Mouse (Mus musculus) urinary bladder, postnatal 10 days (tissue): Measurements from ENCODE around the gene Ifnab.

ENCODE experiments used
- DNase-seq: peaks from one replicate; pipeline ENCODE4 v3.0.0; 2022; ENCODE audit warnings: low spot score

The Ifnab gene

DNA sequence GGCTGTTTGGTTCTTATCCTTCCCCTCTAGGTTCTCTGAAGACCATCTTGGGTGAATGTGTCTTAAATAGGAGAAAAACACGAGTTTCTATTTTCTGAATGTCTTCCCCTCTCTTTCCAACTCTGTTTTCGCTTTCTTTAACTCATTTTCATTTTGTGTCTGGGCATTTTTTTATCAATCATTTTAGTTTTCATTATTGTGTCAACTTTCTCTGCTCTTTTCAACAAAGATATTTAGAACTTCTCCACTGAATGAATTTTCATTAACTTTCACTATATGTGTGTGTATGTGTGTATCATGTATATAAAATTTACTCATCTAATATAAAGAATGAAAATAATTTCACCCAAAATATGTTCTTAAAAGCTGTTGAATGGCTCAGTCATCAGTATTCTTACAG is at the start of gene Ifnab:
TSS of gene Ifnab (minus strand) at position 101 of the 400 bp plus-strand sequence.
- no peak for DNase-seq

DNA sequence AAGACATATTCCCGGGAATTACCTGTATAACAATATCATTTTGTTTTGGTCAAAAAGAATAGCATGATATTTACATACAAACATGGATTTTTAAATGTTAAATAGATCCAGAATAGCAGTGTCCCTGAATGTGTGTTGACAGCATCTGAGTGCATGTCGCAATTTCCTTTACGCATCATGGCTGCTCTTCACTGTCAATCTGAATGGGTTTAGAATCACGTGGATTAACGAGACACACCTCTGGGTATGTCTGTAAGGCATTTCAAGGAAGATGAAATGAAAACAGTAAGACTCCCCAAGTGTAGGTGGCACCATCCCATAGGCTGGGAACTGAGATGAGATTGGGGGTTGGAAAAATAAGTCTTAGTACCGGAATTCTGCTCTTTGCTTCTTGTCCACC is 47.9 kb upstream of the Ifnab start:
- no peak for DNase-seq

DNA sequence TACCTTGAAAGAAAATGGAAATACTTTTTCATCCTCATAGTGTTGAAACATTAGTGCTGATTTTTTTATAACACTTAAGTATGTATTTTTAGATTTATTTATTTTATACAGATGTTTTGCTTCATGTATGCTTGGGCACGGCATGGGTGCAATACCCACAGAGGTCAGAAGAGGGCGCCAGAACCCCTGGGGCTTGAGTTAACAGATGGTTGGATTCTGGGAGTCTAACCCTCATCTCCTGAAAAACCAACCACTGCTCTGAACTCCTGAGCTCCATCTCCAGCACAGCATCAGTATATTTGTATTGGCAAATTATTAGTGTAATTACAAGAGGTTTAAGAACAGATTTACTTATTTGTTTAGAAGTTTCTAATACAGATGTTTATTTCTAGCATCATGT is 47.3 kb upstream of the Ifnab start:
- DNase-seq = no peak

DNA sequence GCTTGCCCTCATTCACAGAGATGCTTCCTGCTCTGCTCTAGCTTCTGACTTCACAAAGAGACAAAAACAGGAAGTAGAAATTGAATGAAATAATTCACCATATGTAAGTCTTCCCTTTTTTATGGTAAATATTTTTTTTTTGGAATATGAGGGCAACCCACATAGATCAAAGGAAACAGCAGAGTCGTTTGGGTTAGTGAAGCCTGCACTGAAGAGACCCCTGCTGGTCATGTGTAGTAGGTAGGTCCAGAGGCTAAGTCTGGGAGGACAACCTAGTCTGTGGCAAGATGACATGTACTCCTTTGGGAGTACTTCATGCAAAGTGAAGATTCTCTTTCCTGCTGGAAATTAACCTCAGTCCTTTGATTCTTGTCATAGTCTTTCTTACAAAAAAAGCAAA is 36.2 kb upstream of the Ifnab start:
- DNase-seq = no peak

DNA sequence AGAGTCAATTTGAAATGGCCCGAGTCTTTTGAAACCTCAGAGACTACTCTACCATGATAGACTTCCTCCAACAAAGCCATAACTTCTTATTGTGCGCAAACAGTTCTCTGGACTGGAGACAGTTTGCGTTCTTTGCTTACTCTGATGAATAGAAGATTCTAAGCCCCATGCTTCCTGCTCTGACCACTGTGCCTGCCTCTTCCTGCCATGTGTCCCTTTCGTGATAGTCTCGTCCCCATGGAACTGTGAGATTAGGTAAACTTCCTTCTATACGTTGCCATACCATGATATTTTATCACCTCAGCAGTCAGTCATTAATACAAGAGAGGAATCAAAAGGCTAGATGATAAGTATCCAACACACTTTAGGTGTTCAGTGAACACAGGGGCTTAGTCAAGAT is 35.6 kb upstream of the Ifnab start:
- no peak for DNase-seq

DNA sequence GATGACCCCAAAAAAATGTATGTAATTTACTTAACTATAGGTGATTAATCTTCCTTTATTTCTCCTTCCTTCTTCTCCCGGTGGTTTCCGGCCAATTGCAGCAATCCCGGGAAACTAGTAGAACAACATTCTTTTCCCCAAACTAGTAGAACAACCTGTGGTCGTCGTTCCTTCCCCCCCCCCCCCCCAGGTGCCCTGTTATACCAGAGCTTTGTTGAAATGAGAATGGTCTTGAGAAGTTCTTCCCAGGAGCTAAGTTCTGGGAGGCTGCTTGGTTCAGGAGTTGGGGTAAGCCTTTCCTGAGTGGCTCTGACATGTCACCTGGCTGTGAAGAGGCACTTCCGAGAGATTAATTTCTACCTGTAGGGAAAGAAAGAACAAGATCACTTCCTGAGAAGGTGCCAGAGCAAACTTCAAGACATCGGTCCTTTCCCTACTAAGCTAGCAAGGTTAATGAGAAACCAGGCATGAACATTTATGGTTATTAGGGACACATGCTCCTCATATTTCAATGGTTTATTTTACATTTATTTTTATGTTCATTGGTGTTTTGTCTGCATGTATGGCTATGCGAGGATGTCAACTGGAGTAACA is 32.4 kb upstream of the Ifnab start:
- no peak for DNase-seq

DNA sequence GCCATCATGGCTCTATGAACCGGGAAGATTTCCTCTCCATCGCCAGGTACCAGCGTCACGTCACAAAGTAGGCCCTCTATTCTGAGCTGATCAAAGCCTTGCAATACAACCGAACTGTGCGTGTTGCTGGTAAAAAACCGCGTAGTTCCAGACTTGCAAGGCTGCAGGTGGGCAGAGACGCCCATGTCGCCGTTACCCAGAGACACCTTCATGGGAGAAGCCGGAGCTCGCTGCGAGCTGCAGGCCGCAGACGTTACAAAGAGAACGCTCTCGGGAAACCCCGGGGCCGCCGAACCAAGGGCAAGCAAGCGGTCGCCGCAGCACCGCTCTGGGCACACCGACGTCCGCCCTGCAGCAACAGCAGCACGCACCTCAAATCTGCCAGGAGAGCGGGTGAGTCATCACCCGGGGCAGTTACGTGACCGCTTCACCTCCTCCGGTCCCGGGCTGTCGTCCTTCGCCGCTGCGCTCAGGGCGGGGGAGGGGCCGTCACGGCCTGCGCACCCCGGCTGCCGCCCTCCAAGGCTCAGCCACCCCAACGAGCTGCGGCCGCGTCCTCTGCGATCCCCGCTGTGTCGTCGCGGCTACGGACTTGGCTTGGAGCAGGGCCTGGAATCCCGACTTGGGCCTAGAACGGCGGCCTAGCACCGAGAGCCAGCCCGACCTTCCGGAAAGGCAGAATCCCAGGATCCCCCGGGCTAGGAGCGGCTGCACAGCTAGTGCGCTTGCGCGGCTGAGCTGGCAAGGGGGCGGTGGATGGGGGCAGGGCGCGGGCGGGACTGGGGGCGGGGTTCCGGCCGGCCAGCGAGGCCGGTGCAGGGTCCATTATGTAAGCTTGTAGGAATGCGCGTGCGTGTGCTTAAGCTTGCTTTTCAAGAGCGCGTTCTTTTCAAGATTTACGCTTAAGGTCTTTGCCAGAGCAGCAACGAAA is 30.9 kb upstream of the Ifnab start, which contains the start of the genes Gm26566 and Klhl9:
TSS of gene Gm26566 (plus strand) at position 15 of the 931 bp plus-strand sequence.
TSS of gene Klhl9 (minus strand) at position 675 of the 931 bp plus-strand sequence.
- peak; percentile 79 for DNase-seq

DNA sequence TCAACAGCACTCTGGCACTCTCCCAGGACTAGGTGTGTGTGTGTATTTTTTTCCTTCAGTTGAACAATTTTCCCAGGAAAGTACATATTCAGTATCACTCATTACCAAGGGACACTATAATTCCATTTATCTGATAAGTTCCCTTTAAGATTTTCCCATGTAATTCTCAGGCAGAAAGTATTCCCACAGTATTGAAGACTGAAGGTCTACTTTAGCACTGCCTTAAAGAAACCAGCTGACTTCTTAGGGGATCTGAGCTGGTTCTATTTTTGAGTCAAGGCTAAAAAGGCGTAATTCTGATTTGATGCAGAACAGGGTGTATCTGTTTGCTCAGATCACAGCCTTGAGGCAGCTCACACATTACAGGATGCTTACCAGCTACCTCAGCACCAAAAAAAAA is 27.6 kb upstream of the Ifnab start:
- DNase-seq = no peak

DNA sequence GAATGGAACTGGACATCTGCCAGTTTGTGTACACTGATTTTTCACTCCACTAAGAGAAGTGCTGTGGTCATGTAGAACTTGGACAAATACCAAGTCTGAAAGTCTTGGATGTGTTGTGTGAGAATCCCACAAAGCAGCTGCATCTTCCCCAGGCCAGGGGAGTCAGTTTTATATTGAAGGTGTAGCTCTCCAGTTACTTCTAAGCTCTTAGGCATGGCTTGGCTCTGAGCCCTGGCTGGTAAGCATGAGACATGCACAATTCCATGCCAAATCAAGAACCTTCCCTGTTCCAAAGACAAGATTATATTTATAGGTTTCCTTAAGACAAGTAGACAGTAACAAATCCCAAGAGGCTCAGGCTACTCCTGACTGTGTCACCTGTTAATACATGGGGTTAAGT is 23.9 kb upstream of the Ifnab start:
- no peak for DNase-seq

DNA sequence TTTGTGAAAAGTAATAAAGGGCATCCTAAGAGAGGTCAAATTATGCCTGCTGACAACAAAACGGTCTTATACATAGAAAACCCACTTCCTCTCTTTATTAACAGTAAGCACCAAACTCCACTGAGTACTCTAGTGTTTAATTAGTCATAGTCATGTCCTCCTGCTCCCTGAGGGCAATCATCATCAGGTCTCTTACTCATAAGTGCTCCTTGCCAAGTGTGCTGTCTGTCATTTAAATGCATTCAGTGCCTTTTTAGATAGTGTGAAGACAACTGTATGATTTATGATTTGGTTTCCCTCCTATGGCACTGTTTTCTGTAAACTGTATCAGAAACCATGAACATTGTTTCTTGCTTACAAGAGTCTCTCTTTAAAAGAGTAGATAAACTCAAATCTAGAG is 23.1 kb upstream of the Ifnab start:
- no peak for DNase-seq

DNA sequence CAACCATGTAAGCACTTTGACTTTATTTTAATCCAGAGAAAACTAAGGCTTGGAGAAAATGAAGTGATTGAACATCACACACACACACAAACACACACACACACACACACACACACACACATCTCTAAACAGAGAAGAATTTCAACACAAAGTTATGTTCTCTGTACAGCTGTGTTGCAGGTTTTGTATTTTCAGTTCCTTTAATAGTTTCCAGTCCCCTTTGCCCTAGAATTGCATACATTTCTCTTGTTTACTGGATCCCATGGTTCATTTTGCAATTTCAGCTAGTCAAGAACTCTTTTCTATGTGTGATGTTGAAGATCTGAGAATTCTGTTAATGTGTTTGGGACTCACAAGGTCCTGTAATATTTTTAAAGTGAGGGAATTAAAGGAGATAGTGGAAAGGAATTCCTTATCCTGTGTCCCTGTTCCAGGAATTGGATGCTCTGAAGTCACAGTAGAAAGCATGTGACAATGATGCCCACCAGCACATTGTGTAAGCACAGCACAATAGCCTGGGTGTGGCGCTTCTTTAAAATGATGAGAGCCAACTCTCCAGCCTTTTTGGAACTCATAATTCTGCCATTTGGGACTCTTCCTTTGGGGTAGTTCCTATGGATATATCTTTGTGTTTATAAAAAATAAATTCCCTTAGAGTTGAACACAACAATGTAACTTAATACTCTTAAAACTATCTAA is 16.1 kb upstream of the Ifnab start:
- no peak for DNase-seq

DNA sequence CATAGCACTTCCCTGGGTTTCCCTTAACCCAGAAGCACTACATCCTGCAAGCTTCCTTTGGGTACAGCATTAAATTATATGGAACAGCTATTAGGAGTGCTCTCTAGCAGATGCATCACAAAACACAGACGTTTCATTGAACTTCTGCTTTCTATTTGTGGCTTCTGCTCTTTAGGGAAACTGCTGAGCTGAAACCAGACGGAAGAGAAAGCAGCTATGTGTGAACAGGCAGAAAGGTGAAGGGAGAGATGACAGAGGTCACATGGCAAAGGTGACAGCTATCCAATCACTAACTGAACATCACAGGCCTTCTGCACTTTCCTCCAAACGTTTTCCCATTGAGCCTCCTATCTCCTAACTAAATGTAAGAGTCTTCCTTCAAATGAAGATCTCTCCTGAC is 14.8 kb upstream of the Ifnab start:
- no peak for DNase-seq

DNA sequence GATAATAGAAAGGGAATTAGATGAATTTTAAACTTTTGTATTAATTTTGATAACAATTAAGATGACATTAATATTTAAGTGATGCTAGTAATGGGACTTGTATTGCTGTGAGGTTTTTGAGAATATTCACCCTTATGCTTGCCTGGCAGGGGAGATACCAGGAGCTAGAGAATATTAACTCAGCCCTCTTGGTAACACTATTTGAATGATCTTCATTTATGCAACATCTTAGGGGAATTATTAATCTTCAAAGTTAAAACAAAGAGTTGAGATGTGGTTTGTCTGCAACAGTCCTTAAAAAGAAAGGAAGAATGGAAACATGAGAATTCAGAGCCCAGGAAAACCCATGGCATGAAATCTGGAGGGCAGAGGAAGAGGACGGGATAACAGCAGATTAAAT is 8.1 kb upstream of the Ifnab start:
- DNase-seq = no peak

DNA sequence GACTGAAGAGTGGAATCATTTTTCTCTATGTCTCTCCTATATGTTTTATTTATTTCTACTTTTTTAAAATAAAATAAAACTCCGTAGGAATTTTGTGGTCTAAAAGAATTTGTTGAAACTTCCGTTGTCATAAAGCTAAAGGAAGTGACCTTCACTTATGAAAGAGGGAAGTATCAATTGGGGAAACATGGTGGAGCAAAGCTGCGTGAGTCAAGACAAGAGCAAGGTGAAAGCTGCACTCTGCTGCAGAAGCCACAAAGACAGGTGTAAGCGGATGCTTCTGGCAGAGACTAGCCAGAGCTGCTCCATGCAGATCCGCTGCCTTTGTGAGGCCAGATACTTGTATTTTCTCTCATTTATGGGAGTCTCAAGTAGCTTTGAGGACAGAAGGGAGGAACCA is 7.6 kb upstream of the Ifnab start:
- no peak for DNase-seq

DNA sequence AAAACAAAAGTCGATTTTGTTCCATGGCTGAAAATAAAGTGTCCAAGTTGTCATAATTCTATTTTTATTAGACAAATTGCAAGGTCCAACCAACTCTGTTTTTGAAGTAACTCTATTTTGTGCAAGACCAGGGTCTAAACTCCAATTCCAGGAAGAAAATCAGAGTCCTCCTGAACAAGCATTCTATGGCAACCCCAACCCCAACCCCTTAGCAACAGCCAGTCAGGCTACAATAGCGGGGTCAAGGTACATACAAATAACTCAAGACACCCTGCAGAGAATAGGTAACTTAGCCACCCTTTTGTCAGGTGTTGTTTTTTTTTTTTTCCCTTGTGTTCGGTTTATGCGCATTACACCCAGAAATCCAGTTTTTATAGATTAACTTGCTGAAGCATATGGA is 6.6 kb upstream of the Ifnab start:
- no peak for DNase-seq

DNA sequence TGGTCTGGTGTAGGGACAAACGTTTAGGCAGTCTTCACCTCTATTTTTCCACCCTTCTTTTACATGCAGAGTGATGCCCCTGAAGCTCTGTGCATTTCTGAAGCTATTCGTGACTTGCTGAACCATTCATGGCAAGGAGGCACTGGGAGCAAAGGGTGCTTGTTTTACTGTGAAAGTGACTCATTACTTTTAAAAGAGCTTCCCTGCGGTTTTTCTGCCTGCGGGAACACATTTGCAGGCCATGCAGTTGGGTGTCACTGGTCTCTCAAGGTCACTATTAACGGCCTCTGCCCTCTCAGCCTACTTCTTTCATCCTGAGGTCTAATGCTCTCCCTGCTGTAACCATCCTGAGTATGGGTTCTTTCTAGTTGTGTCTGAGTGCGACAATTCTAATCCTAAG is 5.9 kb upstream of the Ifnab start:
- no peak for DNase-seq

DNA sequence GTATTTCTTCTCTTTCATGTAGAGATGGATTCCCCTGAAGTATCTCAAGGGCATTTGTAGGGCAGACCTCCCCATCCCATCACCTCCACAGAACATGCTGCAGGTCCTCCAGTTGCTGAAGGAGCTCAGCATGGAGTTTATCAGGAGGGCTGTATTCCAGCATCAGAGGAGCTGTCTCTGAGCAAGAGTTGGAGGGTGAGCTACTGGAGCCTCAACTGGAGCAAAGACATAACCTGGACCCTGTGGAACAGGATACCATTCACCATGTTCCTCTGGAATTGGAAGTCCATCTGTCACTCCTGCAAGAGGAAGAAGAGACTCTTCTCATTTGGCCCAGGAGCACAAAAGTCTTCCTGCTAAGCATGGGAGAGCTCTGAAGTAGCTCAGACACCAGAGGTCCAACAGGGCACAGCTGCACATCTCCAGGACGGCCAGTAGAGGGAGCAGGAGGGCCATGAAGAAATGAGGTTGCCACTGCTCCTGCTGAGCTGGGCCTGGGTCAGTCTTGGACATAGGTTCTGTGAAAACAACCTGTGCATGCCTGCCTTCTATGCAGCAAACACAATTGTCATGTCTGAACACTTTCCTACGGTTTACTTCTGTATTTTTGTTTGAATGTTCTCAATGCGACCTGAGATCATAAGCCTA is 5.2 kb upstream of the Ifnab start:
- peak; percentile 23 for DNase-seq

DNA sequence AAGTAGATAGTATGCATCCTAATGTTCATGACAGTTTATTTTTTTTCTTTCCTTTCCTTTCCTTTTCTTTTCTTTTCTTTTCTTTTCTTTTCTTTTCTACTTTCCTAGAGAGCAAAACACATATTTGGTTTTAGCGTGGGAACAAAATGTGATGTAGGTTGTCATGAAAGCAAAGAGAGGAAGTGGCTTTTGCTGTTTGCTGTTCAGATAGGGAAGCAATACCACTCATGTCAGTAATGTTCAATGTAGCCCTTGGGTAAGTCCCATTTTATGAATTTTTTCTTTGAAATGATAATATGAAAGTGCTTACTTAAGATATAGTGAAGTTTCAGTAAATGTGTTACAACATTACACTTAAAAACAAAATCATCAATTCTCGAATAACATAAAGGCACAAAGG is 2.2 kb upstream of the Ifnab start:
- DNase-seq = no peak

DNA sequence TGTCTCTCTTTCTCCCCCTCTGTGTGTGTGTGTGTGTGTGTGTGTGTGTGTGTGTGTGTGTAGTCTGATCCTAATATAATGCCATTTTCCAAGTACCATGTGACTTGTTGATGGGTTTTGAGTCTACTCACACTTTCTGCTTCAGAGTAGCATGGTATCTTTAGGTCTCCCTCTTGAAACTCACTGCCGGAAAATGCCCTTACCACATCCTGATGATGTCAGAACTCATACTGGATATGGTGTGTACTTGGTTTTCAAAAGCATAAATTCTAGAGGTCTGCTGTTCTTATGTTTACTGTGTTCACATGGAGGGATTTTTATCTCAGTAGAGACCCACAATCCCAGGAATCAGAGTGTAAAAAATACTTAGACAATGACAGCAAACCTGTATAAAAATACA is 1.4 kb upstream of the Ifnab start:
- DNase-seq = no peak

DNA sequence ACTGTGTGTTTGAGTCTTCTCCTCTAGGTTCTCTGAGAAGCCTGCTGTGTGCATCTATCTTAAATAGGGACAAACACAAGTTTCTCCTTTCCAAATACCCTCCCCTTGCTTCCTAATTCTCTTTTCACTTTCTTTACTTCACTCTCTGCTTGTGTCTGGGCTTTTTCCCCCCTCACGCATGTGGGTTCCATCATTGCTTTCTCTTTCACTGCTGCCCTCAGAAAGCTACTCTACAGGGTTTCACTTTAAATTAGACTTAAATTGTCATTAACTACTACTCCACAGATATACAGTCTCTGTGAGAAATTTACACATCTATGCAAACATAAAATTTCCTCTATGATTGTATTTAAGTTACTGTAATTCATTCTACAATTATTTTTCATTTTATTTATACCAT is 7.3 kb downstream of the Ifnab start, which contains the start of gene Ifna2:
TSS of gene Ifna2 (minus strand) at position 101 of the 400 bp plus-strand sequence.
- DNase-seq = no peak

DNA sequence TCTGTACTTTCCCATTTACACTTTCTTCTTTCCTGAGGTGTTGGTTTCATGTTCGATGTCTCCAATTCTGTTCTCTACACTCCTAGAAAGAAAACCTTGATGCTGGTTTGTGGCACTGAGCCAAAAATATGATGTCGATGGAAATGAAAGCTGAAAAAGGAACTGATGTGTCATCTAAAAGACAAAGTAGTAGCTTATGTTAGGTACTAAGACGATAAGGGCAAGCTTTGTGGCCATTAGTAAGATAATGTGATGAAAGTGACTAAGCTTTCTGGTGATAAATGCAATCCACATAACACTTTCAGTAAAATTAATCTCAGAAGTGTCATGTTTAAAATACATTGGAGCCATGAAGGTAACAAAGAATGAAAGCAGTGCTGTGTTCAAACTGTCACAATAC is 9.8 kb downstream of the Ifnab start:
- DNase-seq = no peak

DNA sequence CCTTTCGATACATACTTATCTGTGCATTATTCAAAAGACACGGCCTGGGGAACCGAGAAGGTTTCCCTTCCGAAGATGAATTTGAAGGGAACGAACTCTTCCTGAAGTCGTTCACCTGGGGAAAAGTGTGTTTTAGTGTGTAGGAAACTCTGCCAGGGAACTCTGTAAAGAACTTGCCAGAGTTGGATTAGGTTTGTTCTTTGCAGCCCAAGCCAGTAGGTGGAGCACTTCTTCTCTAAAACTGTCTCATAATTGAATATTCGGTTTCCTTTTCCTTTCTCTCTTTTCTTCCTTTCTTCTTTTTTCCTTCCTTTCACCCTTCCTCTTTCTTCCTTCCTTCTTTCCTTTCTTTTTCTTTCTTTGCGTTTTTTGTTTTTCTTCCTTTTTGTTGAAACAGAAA is 10.8 kb downstream of the Ifnab start:
- DNase-seq = no peak
